Mouse (Mus musculus): ENCODE measurements around the gene Cog7. TPM values are rescaled to one million over a fixed set of nuclear protein-coding genes. Genes with fewer than 3 reads are reported as not detected.

The Cog7 gene
- polyA plus RNA-seq, 1 experiment = 14.1 TPM

DNA sequence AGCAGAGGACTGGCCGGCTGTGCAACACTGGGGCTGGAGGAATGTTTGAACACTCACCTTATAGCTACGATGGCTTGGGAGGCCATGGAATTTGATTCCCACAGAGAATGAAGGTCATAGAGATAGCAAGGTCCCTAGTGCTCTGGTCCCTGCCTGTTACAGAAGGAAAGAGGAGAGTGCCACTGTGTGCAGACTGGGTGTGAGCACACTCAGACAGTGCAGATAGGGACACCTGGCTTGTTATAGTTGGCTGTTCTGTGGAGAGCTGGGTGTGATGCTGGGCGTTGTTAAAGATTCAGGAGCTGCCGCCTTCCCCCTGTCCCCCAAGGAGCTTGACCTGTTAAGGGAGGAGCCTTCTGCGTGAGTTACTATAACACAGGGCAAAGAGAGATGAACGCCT is 84.8 kb downstream of the Cog7 start:
- no peak for DNase-seq
- WGBS = 73% methylated on average over 6 of the region's 6 CpGs
- no peak overlapping the region for H3K27ac ChIP-seq (ENCODE audit: control insufficient read depth, insufficient read depth, low read length)

DNA sequence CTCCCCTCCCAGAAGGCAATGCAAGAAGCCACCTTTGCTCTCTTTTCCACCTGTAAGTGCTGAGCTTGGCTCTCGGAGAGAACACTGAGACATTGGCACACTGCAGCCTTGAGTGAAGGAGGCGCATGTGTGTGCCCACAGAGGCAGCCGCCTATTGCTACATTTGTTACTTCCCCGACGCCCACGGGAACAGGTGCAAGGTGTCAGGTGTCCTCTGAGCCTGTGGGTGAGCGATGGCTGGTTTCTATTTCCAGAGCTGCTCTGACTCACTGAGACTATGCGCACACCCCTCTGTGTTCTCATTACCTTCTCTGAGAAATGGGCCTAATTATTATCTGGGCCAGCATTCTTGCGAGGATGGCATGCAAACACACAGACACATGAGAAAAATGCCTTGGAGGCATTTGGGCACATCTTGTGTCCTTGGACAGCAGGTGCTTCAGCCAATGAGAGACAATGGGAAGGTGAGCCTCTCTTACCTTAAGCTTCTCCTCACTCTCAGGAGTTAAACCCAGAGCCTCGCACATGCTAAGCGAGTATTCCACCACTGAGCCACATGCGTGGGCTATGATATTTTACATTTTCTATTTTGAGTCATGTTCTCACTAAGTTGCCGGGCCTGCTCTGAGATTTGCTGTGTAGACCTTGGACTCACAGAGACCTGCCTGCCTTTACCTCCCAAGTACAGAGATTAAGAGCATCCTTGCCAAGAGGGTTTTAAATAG is 90.7 kb downstream of the Cog7 start:
- WGBS = 89% methylated on average over 13 of the region's 13 CpGs
- H3K27ac ChIP-seq (ENCODE audit: control insufficient read depth, insufficient read depth, low read length) = no peak overlapping the region
- TF ChIP-seq CTCF (IDR thresholded peaks at IDR 0.05; ENCODE audit: borderline replicate concordance, control insufficient read depth, extremely low read depth, insufficient read depth, low read length, poor library complexity) (no peak), POLR2A (IDR thresholded peaks at IDR 0.05; ENCODE audit: control insufficient read depth, extremely low read depth, insufficient read depth, low read length, poor library complexity) (no peak)
- DNase-seq = no peak
- H3K4me3 ChIP-seq (ENCODE audit: control insufficient read depth, insufficient read depth, low read length) = no peak overlapping the region
- H3K4me1 ChIP-seq (replicated peaks; ENCODE audit: control insufficient read depth, insufficient read depth, low read length) = no peaks in the 10 kb centered on the region
- no peaks in the 10 kb centered on the region for H3K36me3 ChIP-seq (ENCODE audit: control insufficient read depth, insufficient read depth, low read length)
- no peaks in the 10 kb centered on the region for H3K27me3 ChIP-seq (ENCODE audit: control insufficient read depth, insufficient read depth, low read length)

More for the DNA sequence above, 84.8 kb downstream of the Cog7 start:
- H3K4me1 ChIP-seq (replicated peaks; ENCODE audit: control insufficient read depth, insufficient read depth, low read length) = no peaks in the 10 kb centered on the region
- no peak for TF ChIP-seq CTCF (IDR thresholded peaks at IDR 0.05; ENCODE audit: borderline replicate concordance, control insufficient read depth, extremely low read depth, insufficient read depth, low read length, poor library complexity)
- no peak for TF ChIP-seq POLR2A (IDR thresholded peaks at IDR 0.05; ENCODE audit: control insufficient read depth, extremely low read depth, insufficient read depth, low read length, poor library complexity)
- no peak overlapping the region for H3K4me3 ChIP-seq (ENCODE audit: control insufficient read depth, insufficient read depth, low read length)
- no peaks in the 10 kb centered on the region for H3K27me3 ChIP-seq (ENCODE audit: control insufficient read depth, insufficient read depth, low read length)
- H3K36me3 ChIP-seq (ENCODE audit: control insufficient read depth, insufficient read depth, low read length) = no peaks in the 10 kb centered on the region

GRCm38 (mm10) chr7:121880246-121880645 is 101.3 kb downstream of the Cog7 start:
- TF ChIP-seq POLR2A (IDR thresholded peaks at IDR 0.05; ENCODE audit: control insufficient read depth, extremely low read depth, insufficient read depth, low read length, poor library complexity) (no peak), CTCF (IDR thresholded peaks at IDR 0.05; ENCODE audit: borderline replicate concordance, control insufficient read depth, extremely low read depth, insufficient read depth, low read length, poor library complexity) (no peak)
- Histone ChIP-seq H3K27me3 (ENCODE audit: control insufficient read depth, insufficient read depth, low read length) (no peaks in the 10 kb centered on the region), H3K4me3 (ENCODE audit: control insufficient read depth, insufficient read depth, low read length) (no peak overlapping the region), H3K27ac (ENCODE audit: control insufficient read depth, insufficient read depth, low read length) (no peak overlapping the region), H3K4me1 (replicated peaks; ENCODE audit: control insufficient read depth, insufficient read depth, low read length) (no peaks in the 10 kb centered on the region), H3K36me3 (ENCODE audit: control insufficient read depth, insufficient read depth, low read length) (no peaks in the 10 kb centered on the region)
- no peak for DNase-seq
- WGBS = 86% methylated on average over 4 of the region's 4 CpGs

DNA sequence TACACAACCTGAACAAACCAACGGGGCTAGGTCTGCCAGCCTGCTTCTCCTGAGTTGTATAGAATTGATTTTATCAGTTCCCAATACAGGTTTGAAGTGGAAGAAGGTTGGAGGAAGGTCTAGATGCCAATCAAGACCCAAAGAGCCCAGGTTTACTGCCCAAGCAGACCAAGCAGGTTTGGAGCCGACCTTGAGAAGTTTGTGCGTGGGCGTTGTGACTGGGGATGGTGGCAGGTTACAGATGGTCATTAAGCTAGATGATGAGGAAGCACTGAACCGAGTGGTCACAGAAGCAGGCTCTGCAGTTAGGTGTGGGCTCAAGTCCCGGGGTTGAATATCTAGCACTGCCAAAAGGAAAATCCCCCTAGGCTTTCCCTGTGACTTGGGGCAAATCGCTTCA is 106.7 kb downstream of the Cog7 start:
- Histone ChIP-seq H3K4me1 (replicated peaks; ENCODE audit: control insufficient read depth, insufficient read depth, low read length) (no peaks in the 10 kb centered on the region), H3K27ac (ENCODE audit: control insufficient read depth, insufficient read depth, low read length) (no peak overlapping the region), H3K4me3 (ENCODE audit: control insufficient read depth, insufficient read depth, low read length) (no peak overlapping the region), H3K27me3 (ENCODE audit: control insufficient read depth, insufficient read depth, low read length) (no peaks in the 10 kb centered on the region), H3K36me3 (ENCODE audit: control insufficient read depth, insufficient read depth, low read length) (no peaks in the 10 kb centered on the region)
- DNase-seq = no peak
- 90% methylated on average over 7 of the region's 7 CpGs for WGBS
- TF ChIP-seq POLR2A (IDR thresholded peaks at IDR 0.05; ENCODE audit: control insufficient read depth, extremely low read depth, insufficient read depth, low read length, poor library complexity) (no peak), CTCF (IDR thresholded peaks at IDR 0.05; ENCODE audit: borderline replicate concordance, control insufficient read depth, extremely low read depth, insufficient read depth, low read length, poor library complexity) (no peak)

DNA sequence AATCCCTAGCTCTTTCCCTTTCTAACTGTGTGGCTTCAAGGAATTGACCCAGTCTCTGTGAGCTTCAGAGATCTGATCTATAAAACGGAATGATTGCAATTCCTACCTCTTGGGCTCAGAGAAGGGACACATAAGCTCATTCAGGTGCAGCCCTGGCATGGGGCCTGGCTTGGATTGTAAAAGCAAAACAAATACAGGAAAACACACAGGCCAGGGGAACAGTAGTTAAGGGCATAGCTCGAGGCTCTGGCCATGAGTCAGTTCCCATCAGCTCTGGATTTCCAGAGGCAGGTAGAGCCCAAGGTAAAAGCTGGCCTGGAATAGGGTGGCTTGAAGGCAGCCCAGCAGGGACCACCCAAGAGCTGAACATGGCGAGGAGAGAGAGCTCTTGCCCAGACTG is 107.5 kb downstream of the Cog7 start:
- Histone ChIP-seq H3K27ac (ENCODE audit: control insufficient read depth, insufficient read depth, low read length) (no peak overlapping the region), H3K4me1 (replicated peaks; ENCODE audit: control insufficient read depth, insufficient read depth, low read length) (no peaks in the 10 kb centered on the region), H3K4me3 (ENCODE audit: control insufficient read depth, insufficient read depth, low read length) (no peak overlapping the region), H3K36me3 (ENCODE audit: control insufficient read depth, insufficient read depth, low read length) (no peaks in the 10 kb centered on the region), H3K27me3 (ENCODE audit: control insufficient read depth, insufficient read depth, low read length) (no peaks in the 10 kb centered on the region)
- DNase-seq = no peak
- TF ChIP-seq POLR2A (IDR thresholded peaks at IDR 0.05; ENCODE audit: control insufficient read depth, extremely low read depth, insufficient read depth, low read length, poor library complexity) = no peak
- TF ChIP-seq CTCF (IDR thresholded peaks at IDR 0.05; ENCODE audit: borderline replicate concordance, control insufficient read depth, extremely low read depth, insufficient read depth, low read length, poor library complexity) = no peak
- 62% methylated on average over 3 of the region's 3 CpGs for WGBS

DNA sequence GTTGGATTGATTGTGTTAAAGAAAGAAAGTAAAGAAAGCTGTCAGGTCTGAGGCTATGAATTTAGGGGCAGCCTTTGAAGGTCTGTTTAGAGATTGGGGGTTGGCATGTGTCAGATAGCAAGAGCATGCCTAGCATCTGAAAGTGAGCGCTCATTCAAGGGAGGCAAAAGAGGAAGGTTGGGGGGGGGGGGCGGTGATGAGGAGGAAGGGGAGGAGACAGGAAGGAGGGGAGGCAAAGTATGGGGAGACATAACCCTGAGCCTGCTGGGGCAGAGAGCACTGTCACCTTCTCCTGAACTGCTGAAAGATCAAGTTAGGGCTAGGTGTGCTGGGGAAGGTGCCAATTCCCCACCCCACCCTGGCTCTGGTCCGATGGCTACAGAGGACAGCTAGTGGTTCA is 109.9 kb downstream of the Cog7 start:
- Histone ChIP-seq H3K4me1 (replicated peaks; ENCODE audit: control insufficient read depth, insufficient read depth, low read length) (no peaks in the 10 kb centered on the region), H3K27me3 (ENCODE audit: control insufficient read depth, insufficient read depth, low read length) (no peaks in the 10 kb centered on the region), H3K36me3 (ENCODE audit: control insufficient read depth, insufficient read depth, low read length) (no peaks in the 10 kb centered on the region), H3K4me3 (ENCODE audit: control insufficient read depth, insufficient read depth, low read length) (no peak overlapping the region), H3K27ac (ENCODE audit: control insufficient read depth, insufficient read depth, low read length) (no peak overlapping the region)
- DNase-seq = no peak
- WGBS = 36% methylated on average over 2 of the region's 3 CpGs
- TF ChIP-seq CTCF (IDR thresholded peaks at IDR 0.05; ENCODE audit: borderline replicate concordance, control insufficient read depth, extremely low read depth, insufficient read depth, low read length, poor library complexity) = no peak
- TF ChIP-seq POLR2A (IDR thresholded peaks at IDR 0.05; ENCODE audit: control insufficient read depth, extremely low read depth, insufficient read depth, low read length, poor library complexity) = no peak

Measured in thymus, adult 2 months (tissue).